Mouse (Mus musculus) heart, adult 2 months (tissue): ENCODE results near the gene Gtf2h4.

Experiments
- EP300 ChIP-seq: fragments of 200-500 bp; IDR thresholded peaks from 2 replicates; pipeline ENCODE4 v1.6.1; 2011; ENCODE audit warnings: low read depth, low read length, control low read depth; ENCODE audit not compliant: insufficient read depth
- POLR2A ChIP-seq: fragments of 200-500 bp; IDR thresholded peaks from 2 replicates; pipeline ENCODE4 v1.6.1; 2011; ENCODE audit warnings: mild to moderate bottlenecking, low read depth, low read length, control low read depth; ENCODE audit not compliant: insufficient read depth

DNA sequence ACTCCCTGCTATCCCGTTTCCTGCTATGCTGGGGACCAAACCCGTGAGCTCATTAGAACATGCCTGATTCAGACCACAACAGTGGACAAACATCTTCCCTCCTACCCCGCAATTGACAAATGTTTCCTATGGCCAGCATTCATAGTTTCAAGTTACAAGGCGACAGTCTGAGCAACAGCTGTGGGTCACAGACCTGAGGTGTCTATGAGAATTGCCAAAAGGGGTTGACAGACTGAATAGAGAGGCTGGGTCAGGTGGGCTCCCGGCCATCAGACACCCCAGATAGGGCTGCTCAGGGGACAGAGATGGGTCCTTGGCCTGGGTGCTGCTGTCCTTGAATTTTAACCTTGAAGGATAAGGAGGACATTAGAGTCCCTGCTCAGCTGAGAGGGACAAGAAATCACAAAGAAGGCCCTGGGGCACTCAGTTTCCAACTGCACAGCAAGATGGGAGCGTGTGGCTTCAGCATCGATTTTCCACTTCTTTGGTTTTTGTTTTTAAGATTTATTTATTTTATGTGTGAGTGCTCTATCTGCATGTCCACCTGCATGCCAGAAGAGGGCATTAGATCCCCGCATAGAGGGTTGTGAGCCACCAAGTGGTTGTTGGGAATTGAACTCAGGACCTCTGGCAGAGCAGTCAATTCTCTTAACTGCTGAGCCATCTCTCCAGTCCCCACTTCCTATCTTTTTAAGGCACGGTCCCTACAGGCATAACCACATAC lies 46.2 kb upstream of the Gtf2h4 start:
- TF ChIP-seq POLR2A (no peak), EP300 (no peak)
